Mouse (Mus musculus) neural tube, embryonic 12.5 days (tissue): ENCODE results near the gene Fut11. TPM values are rescaled to one million over a fixed set of nuclear protein-coding genes. Genes with fewer than 3 reads are reported as not detected.

ENCODE experiments used
- ATAC-seq: fragments of 200-750 bp; cut with Nextera tagmentation; 2 replicates; pipeline ENCODE4 v1.8.0; 2017; ENCODE audit warnings: low read depth, mild to moderate bottlenecking, moderate TSS enrichment, moderate library complexity; ENCODE audit not compliant: low FRiP score
- H3K27ac ChIP-seq: fragments of 300-500 bp; sonication (generic); 2 replicates; pipeline ENCODE4 v1.5.1; 2016
- H3K27me3 ChIP-seq: fragments of 300-500 bp; sonication (generic); replicated peaks from 2 replicates; pipeline ENCODE4 v1.6.1; 2016; ENCODE audit warnings: mild to moderate bottlenecking
- H3K36me3 ChIP-seq: fragments of 300-500 bp; sonication (generic); 2 replicates; pipeline ENCODE4 v1.6.1; 2016; ENCODE audit warnings: mild to moderate bottlenecking
- H3K4me1 ChIP-seq: fragments of 300-500 bp; sonication (generic); 2 replicates; pipeline ENCODE4 v1.6.1; 2016
- H3K4me2 ChIP-seq: fragments of 300-500 bp; sonication (generic); replicated peaks from 2 replicates; pipeline ENCODE4 v1.6.1; 2016; ENCODE audit warnings: mild to moderate bottlenecking
- H3K4me3 ChIP-seq: fragments of 300-500 bp; sonication (generic); 2 replicates; pipeline ENCODE4 v1.5.1; 2016
- H3K9ac ChIP-seq: fragments of 300-500 bp; sonication (generic); 2 replicates; pipeline ENCODE4 v1.6.1; 2016; ENCODE audit warnings: mild to moderate bottlenecking
- H3K9me3 ChIP-seq: fragments of 300-500 bp; sonication (generic); 2 replicates; pipeline ENCODE4 v1.6.1; 2016; ENCODE audit warnings: mild to moderate bottlenecking
- WGBS: fragments of 180-500 bp; shearing (Covaris S2); methylation state at CpG from one replicate; pipeline ENCODE4 v1.1.7; 2016; 5-methylcytosine and 5-hydroxymethylcytosine counted together
- polyA plus RNA-seq: library from polyadenylated mRNA; unstranded; fragments of >200 nt; fragmentation: Nextera tagmentation; extraction: Ambion mirVana; gene quantifications from 2 replicates; pipeline ENCODE4 v1.2.1, GENCODE M21; 2016

Fut11 gene
- 28.3 and 28.6 TPM in 2 replicates for polyA plus RNA-seq

DNA sequence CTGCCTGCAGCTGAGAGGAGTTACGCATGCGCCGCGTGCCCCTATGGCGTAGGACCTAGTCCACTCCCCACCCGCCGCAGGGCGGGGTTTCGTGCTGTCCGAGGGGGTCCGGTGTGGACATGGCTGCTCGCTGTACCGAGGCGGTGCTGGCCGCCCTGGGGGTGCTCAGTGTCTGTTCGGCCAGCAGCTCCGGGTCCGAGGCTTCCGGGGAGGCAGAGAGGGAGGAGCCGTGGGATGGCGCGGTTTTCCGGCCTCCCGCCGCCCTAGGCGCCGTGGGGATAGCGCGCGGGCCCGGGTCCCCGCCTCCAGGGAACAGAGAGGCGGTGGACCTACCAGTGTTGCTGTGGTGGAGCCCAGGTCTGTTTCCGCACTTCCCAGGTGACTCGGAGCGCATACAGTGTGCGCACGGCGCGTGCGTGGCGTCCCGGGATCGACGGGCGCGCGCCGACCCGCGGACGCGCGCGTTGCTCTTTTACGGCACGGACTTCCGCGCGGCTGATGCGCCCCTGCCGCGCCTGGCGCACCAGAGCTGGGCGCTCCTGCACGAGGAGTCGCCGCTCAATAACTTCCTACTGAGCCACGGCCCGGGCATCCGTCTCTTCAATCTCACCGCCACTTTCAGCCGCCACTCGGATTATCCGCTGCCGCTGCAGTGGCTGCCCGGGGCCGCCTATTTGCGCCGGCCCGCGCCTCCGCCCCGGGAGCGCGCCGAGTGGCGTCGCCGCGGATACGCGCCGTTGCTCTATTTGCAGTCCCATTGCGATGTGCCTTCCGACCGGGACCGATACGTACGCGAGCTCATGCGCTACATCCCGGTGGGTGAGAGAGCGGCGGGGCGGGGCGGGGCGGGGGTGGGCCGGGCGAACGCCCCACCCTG, at the start of gene Fut11:
TSS of gene Fut11 (plus strand) at position 85 of the 877 bp plus-strand sequence.
- peaks cover 36% of the 10 kb centered on the region for H3K4me1 ChIP-seq
- no peaks in the 10 kb centered on the region for H3K9me3 ChIP-seq
- H3K27me3 ChIP-seq = no peaks in the 10 kb centered on the region
- under 1% methylated on average over 110 of the region's 111 CpGs for WGBS
- H3K4me3 ChIP-seq = peak within 1 kb of the TSS; percentile 73
- H3K4me2 ChIP-seq = peak within 1 kb of the TSS; percentile 82
- H3K36me3 ChIP-seq = peaks cover 43% of the 10 kb centered on the region
- H3K9ac ChIP-seq = peak within 1 kb of the TSS; percentile 79
- peak; percentile 95 for ATAC-seq
- H3K27ac ChIP-seq = peak within 1 kb of the TSS; percentile 91

DNA sequence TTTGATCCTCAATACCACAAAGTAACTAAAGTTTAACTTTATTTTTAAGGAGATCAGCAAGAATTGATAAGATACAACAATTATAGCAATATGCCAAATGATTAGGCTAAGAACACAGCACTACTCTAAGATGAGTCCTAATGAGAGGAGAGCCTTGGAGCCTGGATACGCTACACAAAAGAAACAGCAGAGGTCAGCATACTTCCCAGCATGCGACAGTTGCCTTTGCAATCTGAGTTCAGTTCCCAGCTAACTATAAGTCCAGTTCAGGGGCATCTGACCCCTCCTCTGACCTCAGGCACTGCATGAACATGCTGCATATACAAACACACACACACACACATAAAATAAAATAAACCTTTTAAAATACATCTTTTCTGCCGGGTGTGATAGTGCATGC, 49.2 kb upstream of the Fut11 start:
- no peaks in the 10 kb centered on the region for H3K36me3 ChIP-seq
- no peak overlapping the region for H3K27ac ChIP-seq
- H3K9ac ChIP-seq = no peak overlapping the region
- 37% methylated on average over 3 of the region's 3 CpGs for WGBS
- no peak overlapping the region for H3K4me3 ChIP-seq
- H3K4me2 ChIP-seq = no peak overlapping the region
- no peaks in the 10 kb centered on the region for H3K27me3 ChIP-seq
- H3K4me1 ChIP-seq = no peaks in the 10 kb centered on the region
- H3K9me3 ChIP-seq = no peaks in the 10 kb centered on the region
- no peak for ATAC-seq

DNA sequence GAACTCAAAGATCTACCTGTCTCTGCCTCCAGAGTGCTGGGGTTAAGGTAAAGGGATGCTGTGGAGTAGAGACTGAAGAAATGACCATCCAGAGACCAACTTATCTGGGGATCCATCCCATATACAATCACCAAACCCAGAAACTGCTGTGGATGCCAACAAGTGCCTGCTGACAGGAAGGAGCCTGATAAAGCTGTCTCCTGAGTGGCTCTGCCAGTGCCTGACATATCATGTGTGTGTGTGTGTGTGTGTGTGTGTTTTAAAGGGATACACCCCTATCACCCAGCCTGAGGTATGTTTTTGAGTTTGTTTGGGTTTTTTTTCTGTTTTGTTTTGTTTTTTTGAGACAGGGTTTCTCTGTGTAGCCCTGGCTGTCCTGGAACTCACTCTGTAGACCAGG, 48.4 kb upstream of the Fut11 start:
- Histone ChIP-seq H3K27me3 (no peaks in the 10 kb centered on the region), H3K4me1 (no peaks in the 10 kb centered on the region), H3K4me2 (no peak overlapping the region), H3K27ac (no peak overlapping the region), H3K9me3 (no peaks in the 10 kb centered on the region), H3K9ac (no peak overlapping the region), H3K4me3 (no peak overlapping the region), H3K36me3 (no peaks in the 10 kb centered on the region)
- no peak for ATAC-seq

DNA sequence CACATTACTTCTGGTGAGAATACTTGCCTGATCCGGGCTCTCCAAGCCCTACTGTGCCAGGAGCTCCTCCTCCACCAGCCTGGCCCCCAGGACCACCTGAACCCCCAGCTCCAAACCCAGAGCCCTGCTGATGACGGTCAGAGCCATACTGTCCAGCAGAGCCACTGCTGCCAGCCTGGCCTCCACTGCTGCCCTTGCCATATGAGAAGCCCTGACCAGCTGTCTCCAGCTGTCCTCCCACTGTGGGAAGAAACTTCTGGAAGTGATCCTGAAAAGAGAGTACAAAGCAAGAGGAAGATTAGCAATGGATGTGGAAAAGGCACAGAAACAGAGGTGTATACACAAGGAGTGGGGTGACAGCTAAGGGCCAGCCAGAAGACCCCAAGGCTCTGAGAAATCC, 43.8 kb upstream of the Fut11 start:
- Histone ChIP-seq H3K4me3 (no peak overlapping the region), H3K9ac (no peak overlapping the region), H3K36me3 (no peaks in the 10 kb centered on the region), H3K4me1 (no peaks in the 10 kb centered on the region), H3K9me3 (no peaks in the 10 kb centered on the region), H3K4me2 (no peak overlapping the region), H3K27me3 (no peaks in the 10 kb centered on the region), H3K27ac (no peak overlapping the region)
- ATAC-seq = no peak
- 72% methylated on average over 2 of the region's 2 CpGs for WGBS

DNA sequence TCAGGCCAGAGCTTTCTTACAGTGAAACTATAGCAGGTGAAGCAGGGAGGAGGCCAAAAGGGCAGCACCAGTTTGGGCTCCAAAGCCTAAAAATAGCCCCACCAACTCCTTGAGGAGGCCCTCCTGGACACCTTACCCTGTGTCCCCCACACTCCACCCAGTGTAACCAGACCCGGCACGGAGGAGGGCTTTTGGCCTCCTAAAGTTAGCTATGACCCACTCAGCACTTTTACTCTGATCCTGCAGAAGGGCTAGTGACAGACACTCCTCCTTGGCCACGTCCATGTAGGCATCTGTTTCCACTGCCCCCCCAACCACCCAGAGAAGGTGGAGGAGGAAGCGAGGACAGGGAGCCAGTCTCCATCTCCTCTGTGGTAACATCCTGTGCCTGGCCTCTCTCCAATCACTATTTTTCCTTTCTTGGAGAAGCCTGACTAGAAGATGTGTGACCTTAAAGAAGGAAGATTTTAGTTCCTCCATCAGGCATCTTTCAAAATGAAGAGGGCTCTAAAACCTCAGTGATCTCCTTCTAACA, 43.0 kb upstream of the Fut11 start:
- 67% methylated on average over 4 of the region's 4 CpGs for WGBS
- H3K36me3 ChIP-seq = no peaks in the 10 kb centered on the region
- H3K27ac ChIP-seq = no peak overlapping the region
- H3K4me1 ChIP-seq = no peaks in the 10 kb centered on the region
- H3K4me3 ChIP-seq = no peak overlapping the region
- H3K9ac ChIP-seq = no peak overlapping the region
- no peaks in the 10 kb centered on the region for H3K9me3 ChIP-seq
- H3K27me3 ChIP-seq = no peaks in the 10 kb centered on the region
- no peak for ATAC-seq
- no peak overlapping the region for H3K4me2 ChIP-seq

DNA sequence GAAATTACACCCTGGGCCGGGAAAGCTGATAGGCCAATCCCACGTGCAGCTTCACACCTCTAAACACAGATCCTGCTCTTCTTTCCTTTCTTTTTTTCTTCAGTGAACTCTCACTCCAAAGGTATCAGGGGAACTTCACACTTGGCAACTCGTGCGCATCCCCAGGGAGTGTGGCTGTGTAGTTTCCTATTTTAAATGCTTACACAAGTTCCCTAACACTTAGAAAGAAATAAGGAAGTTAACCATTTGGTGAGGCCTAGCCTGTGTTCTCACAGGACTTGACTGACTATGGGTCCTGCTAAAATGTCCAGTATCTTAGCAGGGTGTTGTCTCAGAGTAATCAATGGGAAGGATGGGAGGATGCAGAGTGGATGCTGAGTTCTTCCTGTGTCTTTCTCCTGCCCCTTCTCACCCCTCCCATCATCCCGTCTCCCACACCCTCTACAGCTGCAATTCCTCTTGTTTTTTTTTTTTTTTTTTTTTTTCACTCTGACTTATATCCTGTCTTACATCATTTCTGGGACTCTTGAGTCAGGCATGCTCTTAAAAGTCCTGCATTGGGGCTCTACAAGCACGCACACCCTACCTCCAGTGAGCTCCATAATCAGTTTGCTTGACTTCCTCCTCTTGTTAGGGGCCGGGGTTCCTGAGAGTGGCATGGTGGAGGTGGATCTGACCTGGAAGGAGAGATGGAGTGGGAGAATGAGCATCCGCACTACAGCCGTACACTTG, 39.9 kb upstream of the Fut11 start:
- ATAC-seq = no peak
- Histone ChIP-seq H3K4me3 (no peak overlapping the region), H3K9me3 (no peaks in the 10 kb centered on the region), H3K27me3 (no peaks in the 10 kb centered on the region), H3K4me1 (no peaks in the 10 kb centered on the region), H3K27ac (no peak overlapping the region), H3K9ac (no peak overlapping the region), H3K4me2 (no peak overlapping the region), H3K36me3 (no peaks in the 10 kb centered on the region)
- 78% methylated on average over 9 of the region's 9 CpGs for WGBS

DNA sequence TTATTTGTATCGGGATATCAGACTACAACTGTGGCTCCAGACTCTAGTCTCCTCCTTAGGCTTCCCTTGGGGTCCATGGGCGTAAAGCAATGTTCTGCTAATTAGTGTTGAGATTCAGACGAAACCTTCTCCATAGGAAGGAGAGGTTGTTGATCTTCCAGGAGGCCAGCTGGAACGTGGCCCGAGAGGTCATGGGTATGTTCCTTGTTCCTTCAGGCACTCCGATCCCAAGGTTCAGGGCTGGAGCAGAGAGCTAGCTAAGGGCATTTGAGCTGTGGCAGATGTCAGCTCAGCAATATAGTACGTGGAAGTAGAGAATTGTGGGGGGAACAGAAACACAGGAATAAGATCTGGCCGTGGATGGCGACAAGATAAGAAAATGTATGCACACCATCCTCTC, 39.0 kb upstream of the Fut11 start:
- no peak for ATAC-seq
- H3K4me2 ChIP-seq = no peak overlapping the region
- no peak overlapping the region for H3K27ac ChIP-seq
- no peaks in the 10 kb centered on the region for H3K27me3 ChIP-seq
- H3K4me3 ChIP-seq = no peak overlapping the region
- H3K9me3 ChIP-seq = no peaks in the 10 kb centered on the region
- H3K4me1 ChIP-seq = peaks cover 2% of the 10 kb centered on the region; the same call in 1 of the 2 replicates
- 80% methylated on average over 9 of the region's 9 CpGs for WGBS
- no peak overlapping the region for H3K9ac ChIP-seq
- H3K36me3 ChIP-seq = no peaks in the 10 kb centered on the region

DNA sequence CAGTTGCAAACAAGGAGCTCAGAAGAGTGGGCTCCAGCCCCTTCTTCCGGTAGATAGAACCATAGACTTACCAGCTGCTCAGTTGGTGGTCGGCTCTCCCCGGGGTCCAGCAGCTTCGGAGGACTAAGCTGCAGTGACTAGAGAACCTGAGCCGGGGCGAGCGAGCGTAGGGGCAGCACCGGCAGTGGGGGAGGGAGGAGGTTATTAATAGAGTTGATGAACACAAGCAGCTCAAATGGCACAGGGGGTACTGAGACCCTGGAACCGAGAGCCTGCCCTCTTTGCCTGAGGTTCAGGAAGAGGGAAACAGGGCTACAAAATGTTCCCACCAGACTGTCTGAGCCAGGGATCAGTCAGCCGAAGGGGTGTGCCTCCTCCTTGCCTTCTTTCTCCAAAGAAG, 38.4 kb upstream of the Fut11 start, which contains the start of gene Myoz1:
TSS of gene Myoz1 (minus strand) at position 180 of the 400 bp plus-strand sequence.
- WGBS = 51% methylated on average over 11 of the region's 11 CpGs
- H3K27ac ChIP-seq = no peak within 1 kb of the TSS
- no peaks in the 10 kb centered on the region for H3K36me3 ChIP-seq
- H3K4me2 ChIP-seq = no peak within 1 kb of the TSS
- no peaks in the 10 kb centered on the region for H3K9me3 ChIP-seq
- no peak within 1 kb of the TSS for H3K4me3 ChIP-seq
- peaks cover 4% of the 10 kb centered on the region for H3K4me1 ChIP-seq
- ATAC-seq = no peak
- H3K27me3 ChIP-seq = no peaks in the 10 kb centered on the region
- H3K9ac ChIP-seq = no peak within 1 kb of the TSS

DNA sequence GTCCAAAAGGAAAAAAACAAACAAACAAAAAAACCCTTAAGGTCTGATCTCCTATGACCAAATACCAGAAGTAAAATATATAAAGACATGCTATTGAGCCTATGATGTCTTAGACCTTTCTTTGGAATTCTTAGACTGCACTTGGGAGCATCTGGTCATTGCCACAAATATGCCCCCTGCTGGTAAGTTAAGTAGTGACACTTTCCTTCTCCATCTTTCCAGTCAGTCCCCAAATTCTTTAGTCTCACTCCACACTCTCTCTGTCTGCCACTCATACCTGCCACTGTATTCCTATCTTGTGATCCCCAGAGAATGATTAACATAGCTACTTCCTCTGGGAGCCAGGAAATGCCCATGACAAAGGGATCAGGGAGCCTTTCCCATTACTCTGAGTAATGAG, 36.4 kb upstream of the Fut11 start:
- peaks cover 14% of the 10 kb centered on the region for H3K4me1 ChIP-seq
- H3K27me3 ChIP-seq = peaks cover 10% of the 10 kb centered on the region
- H3K36me3 ChIP-seq = no peaks in the 10 kb centered on the region
- H3K9me3 ChIP-seq = no peaks in the 10 kb centered on the region
- no peak overlapping the region for H3K4me2 ChIP-seq
- no peak overlapping the region for H3K27ac ChIP-seq
- H3K9ac ChIP-seq = no peak overlapping the region
- H3K4me3 ChIP-seq = no peak overlapping the region
- no peak for ATAC-seq

DNA sequence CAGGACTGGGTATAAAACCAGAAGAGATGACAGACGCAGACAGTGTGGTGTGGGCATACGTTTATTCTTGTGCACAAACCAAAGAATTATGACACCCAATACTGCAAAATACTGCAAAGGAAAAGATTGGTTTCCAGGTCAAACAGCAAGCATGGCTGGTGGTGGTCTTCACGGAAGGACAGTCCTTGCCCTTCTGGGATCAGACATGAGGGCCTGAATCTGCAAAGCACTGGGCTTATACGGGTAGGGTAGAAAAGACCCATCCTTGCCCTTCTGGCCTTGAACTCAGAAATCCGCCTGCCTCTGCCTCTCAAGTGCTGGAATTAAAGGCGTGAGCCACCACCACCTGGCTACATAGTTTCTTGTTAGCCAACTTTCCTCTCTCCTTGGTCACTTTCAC, 35.9 kb upstream of the Fut11 start:
- ATAC-seq = no peak
- Histone ChIP-seq H3K27me3 (peaks cover 11% of the 10 kb centered on the region), H3K36me3 (no peaks in the 10 kb centered on the region), H3K4me2 (no peak overlapping the region), H3K4me3 (no peak overlapping the region), H3K9me3 (no peaks in the 10 kb centered on the region), H3K4me1 (peaks cover 14% of the 10 kb centered on the region), H3K27ac (no peak overlapping the region), H3K9ac (no peak overlapping the region)
- 90% methylated on average over 6 of the region's 6 CpGs for WGBS

DNA sequence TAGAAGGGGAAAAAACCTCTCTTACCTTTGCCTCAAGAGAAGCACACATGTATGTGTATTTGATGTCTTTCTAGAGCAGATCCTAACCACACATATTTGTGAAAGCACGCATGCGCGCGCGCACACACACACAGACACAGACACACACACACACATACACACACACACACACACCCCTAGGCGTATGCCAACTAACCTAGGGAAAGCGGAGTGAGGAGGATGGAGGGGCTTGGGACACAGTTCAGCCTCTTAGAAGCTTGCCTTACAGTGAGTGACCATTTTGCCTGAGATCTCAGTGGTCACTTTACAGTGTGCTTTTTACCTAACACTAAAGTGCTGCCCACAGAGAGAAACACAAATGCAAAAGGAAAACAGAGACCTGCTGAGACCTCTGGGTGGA, 35.1 kb upstream of the Fut11 start:
- no peak overlapping the region for H3K4me3 ChIP-seq
- H3K27me3 ChIP-seq = peaks cover 11% of the 10 kb centered on the region
- no peak overlapping the region for H3K9ac ChIP-seq
- H3K27ac ChIP-seq = no peak overlapping the region
- ATAC-seq = no peak
- H3K9me3 ChIP-seq = no peaks in the 10 kb centered on the region
- 94% methylated on average over 7 of the region's 7 CpGs for WGBS
- no peak overlapping the region for H3K4me2 ChIP-seq
- H3K4me1 ChIP-seq = peaks cover 19% of the 10 kb centered on the region
- no peaks in the 10 kb centered on the region for H3K36me3 ChIP-seq

DNA sequence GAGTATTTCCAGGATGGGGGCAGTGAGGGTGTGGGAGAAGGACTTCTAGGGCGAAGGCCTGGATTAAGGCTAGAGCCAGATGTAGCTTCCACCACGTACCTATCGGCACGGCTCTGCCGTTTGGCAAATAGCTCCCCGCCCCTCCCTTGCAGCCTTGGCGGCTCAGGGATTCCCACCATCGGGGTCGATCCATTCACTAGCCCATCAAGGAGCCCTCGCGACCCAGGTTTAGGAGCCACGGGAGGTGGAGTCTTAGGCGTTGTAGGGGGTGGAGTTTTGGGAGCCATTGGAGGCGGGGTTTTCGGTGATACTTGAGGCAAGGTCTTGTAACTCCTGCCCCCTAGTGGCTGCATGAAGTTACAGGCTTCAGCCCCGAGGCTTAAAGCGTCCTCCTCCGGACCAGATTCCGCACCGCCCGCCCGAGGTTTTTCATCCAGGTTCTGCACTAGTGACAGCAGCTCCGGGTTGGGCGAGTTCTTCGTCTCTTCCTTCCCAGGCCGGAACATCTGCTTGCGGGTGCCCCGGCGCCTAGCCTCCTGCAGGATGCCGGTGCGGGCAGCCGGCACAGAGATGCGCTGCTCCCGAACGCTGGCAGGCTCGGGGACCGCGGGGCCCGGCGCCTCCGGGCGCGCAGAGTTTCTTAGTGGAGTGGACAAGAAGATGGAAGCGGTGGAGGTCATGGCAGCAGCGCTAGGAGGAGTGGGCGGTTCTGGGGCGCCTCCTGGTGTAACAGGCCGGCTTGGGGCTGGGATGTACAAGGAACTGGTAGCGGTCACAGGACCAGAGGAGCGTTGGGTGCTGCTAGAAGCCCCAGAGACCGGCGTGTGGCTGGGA, 33.7 kb upstream of the Fut11 start:
- H3K4me1 ChIP-seq = peaks cover 19% of the 10 kb centered on the region
- 1% methylated on average over 52 of the region's 52 CpGs for WGBS
- peaks cover 15% of the 10 kb centered on the region for H3K27me3 ChIP-seq

More for the DNA sequence above, 33.7 kb upstream of the Fut11 start:
- Histone ChIP-seq H3K9ac (peak overlapping the region; percentile 65), H3K36me3 (no peaks in the 10 kb centered on the region), H3K4me2 (peak overlapping the region; percentile 88), H3K4me3 (peak overlapping the region; percentile 46), H3K9me3 (no peaks in the 10 kb centered on the region), H3K27ac (peak overlapping the region; percentile 22)
- ATAC-seq = peak; percentile 84
